Mouse (Mus musculus): ENCODE measurements around the gene Syce1l.

The Syce1l gene

GRCm38 (mm10) chr8:113673300-113673699 lies 30.3 kb downstream of the Syce1l start:
- no peak for DNase-seq (ENCODE audit: low spot score in 2 of 2)

GRCm38 (mm10) chr8:113674611-113675010 lies 31.6 kb downstream of the Syce1l start:
- DNase-seq (ENCODE audit: low spot score in 2 of 2) = no peak

- no peak for DNase-seq (ENCODE audit: low spot score in 2 of 2)
These were observed 32.3 kb downstream of the Syce1l start for GRCm38 (mm10) chr8:113675281-113675680.

GRCm38 (mm10) chr8:113676811-113677210 lies 33.8 kb downstream of the Syce1l start:
- no peak for DNase-seq (ENCODE audit: low spot score in 2 of 2)

- DNase-seq (ENCODE audit: low spot score in 2 of 2) = no peak
These were observed 36.3 kb downstream of the Syce1l start for GRCm38 (mm10) chr8:113679361-113679760.

GRCm38 (mm10) chr8:113687889-113688542 lies 45.0 kb downstream of the Syce1l start:
- DNase-seq (ENCODE audit: low spot score in 2 of 2) = no peak

GRCm38 (mm10) chr8:113688543-113688915 lies 45.5 kb downstream of the Syce1l start:
- no peak for DNase-seq (ENCODE audit: low spot score in 2 of 2)

GRCm38 (mm10) chr8:113691622-113692343 lies 48.8 kb downstream of the Syce1l start:
- DNase-seq (ENCODE audit: low spot score in 2 of 2) = no peak

GRCm38 (mm10) chr8:113704968-113705367 lies 62.0 kb downstream of the Syce1l start:
- DNase-seq (ENCODE audit: low spot score in 2 of 2) = no peak
